Mouse (Mus musculus) limb, embryonic 14.5 days (tissue): Measurements from ENCODE around the gene Sox13. TPM values are rescaled to one million over a fixed set of nuclear protein-coding genes. Genes with fewer than 3 reads are reported as not detected.
A peak's percentile ranks its signal among the peaks of the same experiment; 100 is the strongest.

Experiments used
- ATAC-seq: fragments of 200-750 bp; cut with Nextera tagmentation; 2 replicates; pipeline ENCODE4 v1.8.0; 2017; ENCODE audit warnings: low read depth, moderate number of reproducible peaks, moderate TSS enrichment; ENCODE audit not compliant: low FRiP score
- DNase-seq: peaks from one replicate; pipeline ENCODE4 v3.0.0-alpha.2; 2015; ENCODE audit warnings: low spot score
- H3K27ac ChIP-seq: fragments of 300-500 bp; sonication (generic); replicated peaks from 2 replicates; pipeline ENCODE4 v1.5.1; 2014; ENCODE audit warnings: low read depth, mild to moderate bottlenecking, low read length, moderate library complexity, mixed read lengths
- H3K27me3 ChIP-seq: fragments of 300-500 bp; sonication (generic); 2 replicates; pipeline ENCODE4 v1.6.1; 2014; ENCODE audit warnings: low read length, mixed read lengths; ENCODE audit not compliant: control insufficient read depth, insufficient read depth
- H3K36me3 ChIP-seq: fragments of 300-500 bp; sonication (generic); 2 replicates; pipeline ENCODE4 v1.6.1; 2014; ENCODE audit warnings: mild to moderate bottlenecking, low read length, moderate library complexity, mixed read lengths; ENCODE audit not compliant: control insufficient read depth, insufficient read depth
- H3K4me1 ChIP-seq: fragments of 300-500 bp; sonication (generic); 2 replicates; pipeline ENCODE4 v1.6.1; 2014; ENCODE audit warnings: antibody characterized with exemption, low read length, mixed read lengths; ENCODE audit not compliant: control insufficient read depth, insufficient read depth
- H3K4me2 ChIP-seq: fragments of 300-500 bp; sonication (generic); replicated peaks from 2 replicates; pipeline ENCODE4 v1.6.1; 2014; ENCODE audit warnings: low read depth, mild to moderate bottlenecking, low read length, moderate library complexity; ENCODE audit not compliant: severe bottlenecking
- H3K4me3 ChIP-seq: fragments of 300-500 bp; sonication (generic); replicated peaks from 2 replicates; pipeline ENCODE4 v1.5.1; 2014; ENCODE audit warnings: low read length
- H3K9ac ChIP-seq: fragments of 300-500 bp; sonication (generic); 2 replicates; pipeline ENCODE4 v1.6.1; 2014; ENCODE audit warnings: mild to moderate bottlenecking, low read depth, low read length, moderate library complexity; ENCODE audit not compliant: severe bottlenecking
- H3K9me3 ChIP-seq: fragments of 300-500 bp; sonication (generic); 2 replicates; pipeline ENCODE4 v1.6.1; 2016; ENCODE audit warnings: low read length; ENCODE audit not compliant: control insufficient read depth
- POLR2A ChIP-seq: fragments of 200-500 bp; IDR thresholded peaks from 2 replicates; pipeline ENCODE4 v1.8.0; 2012; ENCODE audit warnings: inconsistent platforms, mild to moderate bottlenecking, moderate library complexity, borderline replicate concordance; ENCODE audit not compliant: insufficient read depth, insufficient read length; ENCODE audit errors: extremely low read depth
- WGBS: fragments of 180-500 bp; shearing (Covaris S2); extraction: QIAGEN DNeasy Blood & Tissue Kit; methylation state at CpG from one replicate; pipeline ENCODE4 v1.1.7; 2014; 5-methylcytosine and 5-hydroxymethylcytosine counted together
- polyA plus RNA-seq, 2 experiments: library from polyadenylated mRNA; depleted of rRNA in 1 of 2; stranded (reverse) in 1 of 2; unstranded in 1 of 2; fragments of >200 nt; fragmentation: Nextera tagmentation in 1 of 2; extraction: Ambion mirVana in 1 of 2; gene quantifications; 2 replicates each; pipeline versions ENCODE4 v1.2.1 to v1.2.3; 2012 to 2014

Gene Sox13
- polyA plus RNA-seq, 2 experiments, result 4.7 to 22.9 TPM

DNA sequence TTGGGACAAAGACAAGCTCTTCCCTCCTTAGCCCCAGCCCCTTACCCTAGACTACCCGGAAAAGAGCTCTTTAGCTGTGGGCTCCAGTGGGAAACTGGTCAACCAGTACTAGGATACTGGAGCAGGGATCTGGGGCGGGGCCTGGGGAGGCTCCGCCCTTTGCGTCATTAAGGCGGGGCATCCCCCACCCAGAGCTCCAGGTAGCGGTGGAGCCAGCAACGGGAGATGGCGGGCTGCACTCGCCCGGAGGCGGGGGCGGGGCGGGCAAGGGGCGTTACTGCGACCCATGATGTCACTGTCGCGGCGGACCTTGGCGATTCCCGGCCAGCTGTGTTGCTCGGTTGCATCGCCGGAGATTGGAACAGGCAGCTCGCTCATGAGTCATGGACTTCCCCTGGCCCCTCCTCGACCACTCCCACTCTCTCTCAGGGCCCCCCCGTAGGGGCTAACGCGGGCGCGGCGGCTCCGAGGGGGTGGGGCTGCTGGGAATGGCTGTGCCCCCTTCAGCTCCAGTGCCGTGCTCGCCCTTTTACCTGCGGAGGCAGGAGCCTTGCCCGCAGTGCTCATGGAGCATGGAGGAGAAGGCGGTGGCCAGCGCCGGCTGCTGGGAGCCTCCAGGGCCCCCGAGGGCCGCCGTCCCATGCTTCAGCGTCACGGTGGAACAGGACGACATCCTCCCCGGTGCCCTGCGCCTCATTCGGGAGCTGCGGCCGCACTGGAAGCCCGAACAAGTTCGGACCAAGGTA lies 60.7 kb downstream of the Sox13 start, which contains the start of gene Etnk2:
TSS of gene Etnk2 (plus strand) at position 297 of the 746 bp plus-strand sequence.
- Histone ChIP-seq H3K27me3 (peaks cover 24% of the 10 kb centered on the region), H3K9me3 (no peaks in the 10 kb centered on the region), H3K4me1 (peaks cover 8% of the 10 kb centered on the region; the same call in 1 of the 2 replicates), H3K36me3 (no peaks in the 10 kb centered on the region), H3K4me2 (peak within 1 kb of the TSS; percentile 96), H3K9ac (peak within 1 kb of the TSS; percentile 57), H3K4me3 (peak within 1 kb of the TSS; percentile 62), H3K27ac (no peak within 1 kb of the TSS)
- WGBS, result 0% methylated on average over 29 of the region's 52 CpGs
- peak; percentile 76 for DNase-seq
- peak; percentile 74 for ATAC-seq
- TF ChIP-seq POLR2A, result no peak

DNA sequence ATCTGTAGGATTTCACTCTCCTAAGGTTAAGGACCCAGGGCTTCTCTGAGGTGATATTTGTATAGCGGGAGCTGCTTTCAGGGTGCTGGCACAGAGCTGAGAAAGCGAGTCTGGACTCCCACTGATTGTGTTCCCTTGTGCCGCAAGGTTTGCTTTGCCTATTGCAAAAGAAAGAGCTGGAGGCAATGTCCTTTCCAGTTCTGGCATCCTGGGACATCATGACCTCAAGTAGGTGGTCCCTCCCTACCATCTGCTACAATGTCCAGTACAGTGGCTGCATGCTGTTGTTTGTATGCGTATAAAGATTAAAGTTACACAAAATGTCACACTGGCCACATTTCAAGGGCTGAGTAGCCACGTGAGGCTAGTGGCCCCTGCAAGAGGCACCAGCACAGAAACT lies 62.1 kb downstream of the Sox13 start:
- Histone ChIP-seq H3K4me1 (peaks cover 3% of the 10 kb centered on the region; the same call in 1 of the 2 replicates), H3K27me3 (peaks cover 24% of the 10 kb centered on the region), H3K4me3 (no peak overlapping the region), H3K9ac (no peak overlapping the region), H3K9me3 (no peaks in the 10 kb centered on the region), H3K27ac (no peak overlapping the region), H3K4me2 (no peak overlapping the region), H3K36me3 (no peaks in the 10 kb centered on the region)
- ATAC-seq (no peak), DNase-seq (no peak)
- no peak for TF ChIP-seq POLR2A
- 87% methylated on average over 5 of the region's 5 CpGs for whole genome bisulfite sequencing

DNA sequence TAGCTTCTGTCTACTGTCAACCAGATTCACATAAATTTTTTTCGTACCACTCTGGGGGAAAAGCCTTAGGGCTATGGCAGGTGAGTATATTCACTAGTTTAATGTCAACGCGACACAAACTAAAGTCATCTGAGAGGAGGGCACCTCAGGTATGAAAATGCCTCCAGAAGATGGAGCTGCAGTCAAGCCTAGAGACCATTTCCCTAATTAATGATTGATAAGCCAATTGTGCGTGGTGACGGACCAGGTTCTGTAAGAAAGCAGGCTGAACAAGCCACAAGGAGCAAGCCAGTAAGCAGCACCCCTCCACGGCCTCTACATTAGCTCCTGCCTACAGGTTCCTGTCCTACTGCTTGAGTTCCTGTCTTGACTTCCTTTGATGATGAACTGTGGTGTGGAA lies 63.2 kb downstream of the Sox13 start:
- Histone ChIP-seq H3K27me3 (peaks cover 24% of the 10 kb centered on the region), H3K9ac (no peak overlapping the region), H3K27ac (no peak overlapping the region), H3K36me3 (no peaks in the 10 kb centered on the region), H3K4me3 (no peak overlapping the region), H3K4me2 (no peak overlapping the region), H3K4me1 (peaks cover 4% of the 10 kb centered on the region), H3K9me3 (no peaks in the 10 kb centered on the region)
- no peak for TF ChIP-seq POLR2A
- DNase-seq, result no peak
- WGBS, result 87% methylated on average over 6 of the region's 6 CpGs
- ATAC-seq, result no peak

DNA sequence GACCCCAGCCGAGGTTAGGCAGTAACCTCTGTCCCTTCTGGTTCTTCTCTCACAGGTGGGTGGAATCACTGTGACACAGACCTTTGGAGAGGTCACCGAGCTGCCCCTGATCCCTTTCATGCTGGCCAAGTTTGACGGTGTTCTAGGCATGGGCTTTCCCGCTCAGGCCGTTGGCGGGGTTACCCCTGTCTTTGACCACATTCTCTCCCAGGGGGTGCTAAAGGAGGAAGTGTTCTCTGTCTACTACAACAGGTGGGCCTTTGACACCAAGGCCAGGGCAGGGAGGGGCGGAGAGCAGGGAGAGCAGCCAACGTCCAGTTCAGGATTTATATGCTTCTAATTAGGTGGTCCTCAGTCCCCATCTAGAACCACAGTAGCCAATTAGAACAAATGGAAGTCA lies 67.8 kb downstream of the Sox13 start:
- Histone ChIP-seq H3K4me2 (no peak overlapping the region), H3K27ac (no peak overlapping the region), H3K9me3 (no peaks in the 10 kb centered on the region), H3K9ac (no peak overlapping the region), H3K27me3 (no peaks in the 10 kb centered on the region), H3K4me1 (peaks cover 3% of the 10 kb centered on the region; the same call in 1 of the 2 replicates), H3K4me3 (no peak overlapping the region), H3K36me3 (no peaks in the 10 kb centered on the region)
- no peak for DNase-seq
- 54% methylated on average over 8 of the region's 8 CpGs for WGBS
- no peak for TF ChIP-seq POLR2A
- no peak for ATAC-seq

DNA sequence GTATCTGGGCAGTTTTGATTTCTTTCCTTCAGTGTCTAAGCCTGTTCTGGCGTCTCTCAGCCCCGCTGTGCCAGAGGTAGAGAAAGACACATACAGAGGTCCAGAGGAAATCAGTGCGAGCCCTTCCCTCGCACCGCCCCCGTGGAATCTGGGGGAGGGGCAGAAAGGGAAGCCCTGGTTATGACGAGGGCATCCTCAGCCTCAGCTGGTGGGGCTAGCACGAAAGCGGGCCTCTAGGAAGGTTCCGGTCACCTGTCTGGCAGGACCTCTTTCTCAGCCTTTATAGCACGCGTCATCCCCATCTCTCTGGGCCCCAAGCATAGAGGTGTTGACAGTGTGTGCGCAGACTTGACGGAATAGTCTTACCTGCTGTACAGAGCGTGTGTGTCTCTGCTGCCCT lies 68.3 kb downstream of the Sox13 start:
- Histone ChIP-seq H3K27ac (no peak overlapping the region), H3K9me3 (no peaks in the 10 kb centered on the region)
- 50% methylated on average over 15 of the region's 15 CpGs for WGBS

More for the DNA sequence above, 68.3 kb downstream of the Sox13 start:
- Histone ChIP-seq H3K4me1 (peaks cover 3% of the 10 kb centered on the region; the same call in 1 of the 2 replicates), H3K4me3 (no peak overlapping the region), H3K36me3 (no peaks in the 10 kb centered on the region), H3K9ac (no peak overlapping the region), H3K4me2 (no peak overlapping the region), H3K27me3 (no peaks in the 10 kb centered on the region)
- no peak for DNase-seq
- no peak for ATAC-seq
- no peak for TF ChIP-seq POLR2A
